Mouse (Mus musculus) spleen, adult 2 months (tissue): ENCODE data around the gene Peli2.

Experiments used
- CTCF ChIP-seq: fragments of 200-500 bp; IDR thresholded peaks from 2 replicates; pipeline ENCODE4 v1.5.1; 2011; ENCODE audit warnings: mild to moderate bottlenecking, inconsistent platforms; ENCODE audit not compliant: insufficient read depth, insufficient read length, insufficient replicate concordance; ENCODE audit errors: extremely low read depth
- POLR2A ChIP-seq: fragments of 200-500 bp; IDR thresholded peaks from 2 replicates; pipeline ENCODE4 v1.6.1; 2011; ENCODE audit warnings: low read depth, low read length, inconsistent platforms

- TF ChIP-seq CTCF = no peak
- TF ChIP-seq POLR2A = no peak
Observed at GRCm38 (mm10) chr14:48257759-48258158, 137.1 kb downstream of the Peli2 start.
